Mouse (Mus musculus) liver, embryonic 13.5 days (tissue): ENCODE data around the gene Mill2. TPM values are rescaled to one million over a fixed set of nuclear protein-coding genes. Genes with fewer than 3 reads are reported as not detected.
"Not testable (repeated sequence)": the region's sequence is repeated elsewhere in the genome, so short reads cannot be mapped to it uniquely, and the experiment has no call there.

ENCODE experiments used
- ATAC-seq: fragments of 200-750 bp; cut with Nextera tagmentation; 2 replicates; pipeline ENCODE4 v1.8.0; 2017; ENCODE audit warnings: low read depth, mild to moderate bottlenecking, moderate number of reproducible peaks, moderate library complexity
- DNase-seq: peaks from one replicate; pipeline ENCODE4 v3.0.0; 2022
- H3K27ac ChIP-seq: fragments of 300-500 bp; sonication (generic); 2 replicates; pipeline ENCODE4 v1.5.1; 2015; ENCODE audit warnings: moderate library complexity, mild to moderate bottlenecking, inconsistent platforms
- H3K27me3 ChIP-seq: fragments of 300-500 bp; sonication (generic); 2 replicates; pipeline ENCODE4 v1.6.1; 2015; ENCODE audit warnings: mild to moderate bottlenecking, inconsistent platforms
- H3K36me3 ChIP-seq: fragments of 300-500 bp; sonication (generic); 2 replicates; pipeline ENCODE4 v1.6.1; 2015; ENCODE audit warnings: mild to moderate bottlenecking, inconsistent platforms
- H3K4me1 ChIP-seq: fragments of 300-500 bp; sonication (generic); replicated peaks from 2 replicates; pipeline ENCODE4 v1.6.1; 2015; ENCODE audit warnings: inconsistent platforms
- H3K4me2 ChIP-seq: fragments of 300-500 bp; sonication (generic); 2 replicates; pipeline ENCODE4 v1.6.1; 2015; ENCODE audit warnings: inconsistent platforms, mild to moderate bottlenecking, moderate library complexity
- H3K4me3 ChIP-seq: fragments of 300-500 bp; sonication (generic); replicated peaks from 2 replicates; pipeline ENCODE4 v1.5.1; 2015; ENCODE audit warnings: mild to moderate bottlenecking, inconsistent platforms
- H3K9ac ChIP-seq: fragments of 300-500 bp; sonication (generic); 2 replicates; pipeline ENCODE4 v1.6.1; 2015; ENCODE audit warnings: mild to moderate bottlenecking, inconsistent platforms
- H3K9me3 ChIP-seq: fragments of 300-500 bp; sonication (generic); replicated peaks from 2 replicates; pipeline ENCODE4 v1.6.1; 2016; ENCODE audit warnings: inconsistent platforms
- WGBS: fragments of 180-500 bp; shearing (Covaris S2); methylation state at CpG from one replicate; pipeline ENCODE4 v1.1.7; 2015; ENCODE audit not compliant: insufficient replicate concordance; 5-methylcytosine and 5-hydroxymethylcytosine counted together
- polyA plus RNA-seq: library from polyadenylated mRNA; unstranded; fragments of >200 nt; fragmentation: Nextera tagmentation; extraction: Ambion mirVana; gene quantifications from 2 replicates; pipeline ENCODE4 v1.2.1, GENCODE M21; 2015

The Mill2 gene
- polyA plus RNA-seq = 0.08 and 0.20 TPM in 2 replicates

GRCm38 (mm10) chr7:18839865-18840264 is at the start of gene Mill2:
Gene Mill2, plus strand, starts transcription at chr7:18839966.
- Histone ChIP-seq H3K9me3 (no peaks in the 10 kb centered on the region), H3K27ac (no peak within 1 kb of the TSS), H3K4me3 (peak within 1 kb of the TSS; percentile 39), H3K4me2 (peak within 1 kb of the TSS; percentile 55), H3K36me3 (no peaks in the 10 kb centered on the region), H3K27me3 (no peaks in the 10 kb centered on the region), H3K9ac (peak within 1 kb of the TSS; percentile 26; the same call in 1 of the 2 replicates), H3K4me1 (peaks cover 14% of the 10 kb centered on the region; the same call in 1 of the 2 replicates)
- DNase-seq (no peak), ATAC-seq (no peak)
- 13% methylated on average over 3 of the region's 3 CpGs for WGBS

GRCm38 (mm10) chr7:18790671-18791070 is 49.1 kb upstream of the Mill2 start:
- not testable (repeated sequence) for H3K4me1 ChIP-seq, H3K4me3 ChIP-seq, H3K27me3 ChIP-seq, H3K9ac ChIP-seq, H3K4me2 ChIP-seq, H3K27ac ChIP-seq, H3K36me3 ChIP-seq, H3K9me3 ChIP-seq, DNase-seq, ATAC-seq

GRCm38 (mm10) chr7:18798420-18798819 is 41.3 kb upstream of the Mill2 start, which contains the start of gene Psg19:
Gene Psg19, minus strand, starts transcription at chr7:18798520.
- no peak for DNase-seq

DNA sequence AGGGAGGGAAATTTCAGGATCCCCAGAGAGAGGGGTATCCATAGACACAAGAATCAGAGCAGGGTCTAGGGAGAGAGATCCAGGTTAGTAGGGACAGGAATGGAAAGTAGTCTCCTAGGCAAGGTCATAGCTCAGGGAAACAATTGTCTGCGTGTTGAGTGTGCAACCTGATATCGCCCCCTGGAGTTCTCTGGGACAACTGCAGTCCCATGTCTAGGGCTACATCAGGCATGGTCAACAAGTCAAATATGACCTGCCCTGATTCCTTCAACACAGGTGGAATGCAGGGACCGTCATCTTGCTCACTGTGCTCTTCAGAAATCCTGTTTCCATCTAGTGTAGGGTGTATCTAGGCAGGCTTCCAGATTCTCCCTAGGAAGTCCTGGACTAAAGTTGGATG is 40.6 kb upstream of the Mill2 start:
- ATAC-seq (no peak), DNase-seq (no peak)
- Histone ChIP-seq H3K9me3 (no peaks in the 10 kb centered on the region), H3K4me2 (no peak overlapping the region), H3K4me1 (no peaks in the 10 kb centered on the region), H3K36me3 (no peaks in the 10 kb centered on the region), H3K9ac (no peak overlapping the region), H3K4me3 (no peak overlapping the region), H3K27me3 (no peaks in the 10 kb centered on the region), H3K27ac (no peak overlapping the region)
- WGBS = 31% methylated on average over 3 of the region's 3 CpGs

More at GRCm38 (mm10) chr7:18798420-18798819, 41.3 kb upstream of the Mill2 start, which contains the start of gene Psg19:
- Histone ChIP-seq H3K9ac (no peak within 1 kb of the TSS), H3K36me3 (no peaks in the 10 kb centered on the region), H3K4me1 (no peaks in the 10 kb centered on the region), H3K4me3 (no peak within 1 kb of the TSS), H3K4me2 (no peak within 1 kb of the TSS), H3K27ac (no peak within 1 kb of the TSS), H3K9me3 (no peaks in the 10 kb centered on the region), H3K27me3 (no peaks in the 10 kb centered on the region)
- ATAC-seq = no peak
- WGBS = 48% methylated on average over 1 of the region's 1 CpGs

DNA sequence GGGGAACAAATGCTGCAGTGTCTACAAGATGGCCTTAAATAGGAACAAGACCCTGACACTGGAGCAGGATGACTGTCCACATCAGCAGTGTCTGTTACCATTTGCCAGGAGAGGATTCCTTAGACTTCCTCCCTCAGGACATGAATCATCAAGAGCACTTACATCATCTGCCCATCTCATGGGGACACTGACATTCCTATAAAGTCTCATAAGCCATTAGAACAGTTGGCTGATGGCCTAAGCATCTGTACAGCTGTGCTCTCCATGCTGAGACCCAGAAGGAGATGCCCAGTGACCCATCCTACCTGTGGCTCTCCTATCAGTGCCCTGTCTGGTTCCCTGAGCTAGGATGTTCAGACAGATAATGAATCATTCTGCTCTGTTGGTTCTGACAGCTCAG is 36.2 kb upstream of the Mill2 start:
- Histone ChIP-seq H3K27ac (no peak overlapping the region), H3K9me3 (no peaks in the 10 kb centered on the region), H3K4me3 (no peak overlapping the region), H3K4me2 (no peak overlapping the region), H3K9ac (no peak overlapping the region), H3K36me3 (no peaks in the 10 kb centered on the region), H3K27me3 (no peaks in the 10 kb centered on the region), H3K4me1 (no peaks in the 10 kb centered on the region)
- ATAC-seq (no peak), DNase-seq (no peak)

DNA sequence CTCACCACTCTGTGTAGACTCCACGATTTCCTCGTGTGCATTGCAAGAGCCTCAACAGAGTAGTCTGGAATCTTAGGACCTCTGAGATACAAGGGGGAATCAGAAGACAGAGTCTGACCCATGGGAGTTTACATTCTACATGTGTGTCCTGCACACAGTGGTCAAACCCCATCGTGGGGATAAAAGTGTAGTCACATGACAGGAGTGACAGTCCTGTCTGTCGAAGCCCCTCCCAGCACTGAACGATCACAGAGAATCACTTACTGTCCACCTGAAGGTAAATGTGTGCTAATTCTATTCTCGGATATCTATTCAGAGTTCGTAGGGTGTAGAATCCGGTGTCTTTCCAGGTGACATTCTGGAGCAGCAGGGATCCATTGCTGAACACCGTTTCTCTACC is 21.5 kb upstream of the Mill2 start:
- Histone ChIP-seq H3K9ac (no peak overlapping the region), H3K4me1 (no peaks in the 10 kb centered on the region), H3K4me2 (no peak overlapping the region), H3K4me3 (no peak overlapping the region), H3K27me3 (no peaks in the 10 kb centered on the region), H3K9me3 (no peaks in the 10 kb centered on the region), H3K27ac (no peak overlapping the region), H3K36me3 (no peaks in the 10 kb centered on the region)
- 70% methylated on average over 9 of the region's 9 CpGs for WGBS
- ATAC-seq = no peak
- no peak for DNase-seq

DNA sequence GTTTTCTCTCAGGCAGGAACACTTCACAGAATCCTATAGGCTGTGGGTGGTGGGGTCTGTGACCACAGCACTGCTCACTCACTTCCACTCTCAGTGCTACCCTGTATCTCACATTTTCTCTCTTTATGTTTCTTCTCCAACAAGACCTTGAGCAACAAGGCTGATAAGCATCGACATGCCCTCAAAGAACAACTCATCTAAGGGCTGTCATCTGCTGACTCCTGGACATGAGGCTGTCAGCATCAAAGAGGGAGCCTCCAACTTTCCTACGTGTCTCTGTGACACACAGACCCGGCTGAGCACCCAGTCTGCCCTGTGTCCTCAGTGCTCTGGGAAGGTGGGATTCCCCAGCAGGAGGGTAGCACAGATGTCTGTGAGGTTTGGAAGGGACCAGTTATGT is 18.3 kb upstream of the Mill2 start, which contains the start of gene Psg17:
Psg17 (minus strand) TSS at position 101 of the 400 bp plus-strand sequence.
- H3K4me2 ChIP-seq = no peak within 1 kb of the TSS
- WGBS = 33% methylated on average over 3 of the region's 3 CpGs
- no peak within 1 kb of the TSS for H3K4me3 ChIP-seq
- H3K9me3 ChIP-seq = no peaks in the 10 kb centered on the region
- H3K9ac ChIP-seq = no peak within 1 kb of the TSS
- H3K36me3 ChIP-seq = no peaks in the 10 kb centered on the region
- DNase-seq = no peak
- no peak within 1 kb of the TSS for H3K27ac ChIP-seq
- no peaks in the 10 kb centered on the region for H3K27me3 ChIP-seq
- no peaks in the 10 kb centered on the region for H3K4me1 ChIP-seq
- ATAC-seq = no peak

DNA sequence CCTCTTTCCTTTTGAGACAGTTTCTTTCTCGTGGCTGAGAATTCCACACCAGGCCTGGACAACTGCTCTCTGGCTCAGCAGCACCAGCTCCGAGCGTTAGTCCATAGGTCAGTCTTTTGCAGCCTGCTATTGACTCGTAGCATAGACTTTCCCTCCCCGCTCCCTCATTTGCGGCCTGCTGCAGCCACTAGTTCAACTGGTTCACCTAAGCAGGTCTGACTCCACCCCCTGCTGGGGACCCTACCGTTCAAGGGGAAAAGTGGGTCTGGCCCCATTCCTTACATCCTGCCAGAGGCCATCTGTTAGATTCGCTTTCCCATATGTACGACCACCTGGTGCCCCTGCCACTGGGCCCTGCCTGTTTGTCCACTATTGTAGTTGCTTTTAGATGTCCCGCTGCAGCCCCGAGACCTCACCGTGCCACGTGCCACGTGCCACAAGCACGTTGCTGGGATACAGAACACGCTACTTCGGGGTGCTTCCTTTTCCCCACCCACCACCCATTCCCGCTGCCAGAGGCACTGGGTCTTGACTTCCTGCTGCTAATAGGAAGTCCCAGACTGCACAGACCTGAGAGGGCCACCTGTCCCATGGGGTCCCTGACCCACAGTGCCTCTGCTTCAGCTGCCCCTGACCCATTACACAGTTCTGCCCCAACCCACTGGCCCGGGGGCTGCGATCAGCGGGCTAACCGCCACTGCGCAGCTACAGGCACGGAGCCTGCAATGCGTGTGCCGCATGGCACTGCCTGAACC is 11.8 kb upstream of the Mill2 start:
- peak; percentile 36; the same call in 1 of the 2 replicates for ATAC-seq
- H3K4me2 ChIP-seq = no peak overlapping the region
- 64% methylated on average over 26 of the region's 26 CpGs for WGBS

DNA sequence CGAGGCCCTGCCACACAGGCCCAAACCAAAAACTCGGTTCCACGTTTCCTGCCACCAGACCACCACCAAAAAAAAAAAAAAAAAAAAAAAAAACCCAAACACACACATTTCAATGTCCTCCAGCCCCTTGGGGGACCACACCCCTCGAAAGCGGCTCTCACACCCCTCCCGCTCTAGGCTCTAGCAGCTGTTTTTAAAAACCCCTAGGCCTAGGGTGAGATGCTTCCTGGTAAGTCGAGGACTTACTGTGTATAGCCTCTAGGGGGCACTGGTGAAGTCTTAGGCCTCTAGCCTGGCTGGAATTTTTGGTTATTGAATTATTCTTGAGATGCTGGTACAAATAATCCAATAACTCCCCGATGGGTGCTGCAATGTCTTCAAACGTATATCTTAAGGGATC is 11.2 kb upstream of the Mill2 start:
- DNase-seq (no peak), ATAC-seq (no peak)
- Histone ChIP-seq H3K9ac (no peak overlapping the region), H3K36me3 (no peaks in the 10 kb centered on the region), H3K27ac (no peak overlapping the region), H3K4me2 (no peak overlapping the region), H3K27me3 (no peaks in the 10 kb centered on the region), H3K4me1 (no peaks in the 10 kb centered on the region), H3K9me3 (no peaks in the 10 kb centered on the region), H3K4me3 (no peak overlapping the region)
- WGBS = 51% methylated on average over 9 of the region's 9 CpGs

More for the DNA sequence above, 11.8 kb upstream of the Mill2 start:
- no peak for DNase-seq
- Histone ChIP-seq H3K9me3 (no peaks in the 10 kb centered on the region), H3K36me3 (no peaks in the 10 kb centered on the region), H3K4me3 (no peak overlapping the region), H3K27me3 (no peaks in the 10 kb centered on the region), H3K4me1 (no peaks in the 10 kb centered on the region), H3K9ac (no peak overlapping the region), H3K27ac (no peak overlapping the region)

DNA sequence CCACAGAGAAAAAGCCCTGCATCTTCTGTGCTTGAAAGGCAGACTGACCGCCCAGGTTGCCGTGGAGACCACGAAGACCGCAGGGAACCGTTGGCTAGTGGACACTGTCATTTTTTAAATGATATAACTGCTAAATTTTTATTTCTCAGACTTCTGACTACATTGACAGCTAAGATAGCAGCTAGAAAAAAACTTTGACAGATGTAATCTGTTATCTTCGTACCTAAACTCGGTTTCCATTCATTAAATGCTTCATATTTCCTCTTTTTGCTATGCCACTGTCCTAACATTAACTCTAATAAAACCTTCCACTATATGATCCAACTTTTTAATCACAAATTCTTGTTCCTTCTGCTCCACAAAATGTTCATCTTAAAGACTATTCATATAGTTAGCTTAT is 10.2 kb upstream of the Mill2 start:
- no peak for DNase-seq
- Histone ChIP-seq H3K4me3 (no peak overlapping the region), H3K4me2 (no peak overlapping the region), H3K36me3 (no peaks in the 10 kb centered on the region), H3K9ac (no peak overlapping the region), H3K27ac (no peak overlapping the region), H3K4me1 (no peaks in the 10 kb centered on the region), H3K27me3 (no peaks in the 10 kb centered on the region), H3K9me3 (no peaks in the 10 kb centered on the region)
- no peak for ATAC-seq
- 73% methylated on average over 7 of the region's 7 CpGs for WGBS

DNA sequence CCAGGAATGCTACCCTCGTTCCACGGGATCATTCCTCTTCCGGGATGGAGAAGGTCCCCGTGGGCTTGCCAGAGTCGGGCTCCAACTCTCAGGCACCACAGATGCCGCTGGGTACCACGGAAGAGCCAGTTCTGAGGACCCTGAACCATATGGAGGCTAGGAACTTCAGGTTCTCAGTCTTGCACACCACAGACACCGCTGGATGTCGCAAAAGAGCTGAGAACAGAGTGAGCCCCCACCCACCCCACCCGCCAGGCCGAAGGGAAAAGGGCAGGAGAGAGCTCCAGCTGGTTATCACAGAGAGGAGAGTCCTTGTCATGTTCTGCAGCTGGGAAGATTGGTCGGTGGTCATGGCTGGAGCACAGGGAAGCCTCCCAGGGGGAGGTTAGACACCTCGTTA is 7.5 kb upstream of the Mill2 start:
- Histone ChIP-seq H3K27me3 (no peaks in the 10 kb centered on the region), H3K9me3 (no peaks in the 10 kb centered on the region)
- WGBS = 30% methylated on average over 13 of the region's 13 CpGs

More for the DNA sequence above, 7.5 kb upstream of the Mill2 start:
- H3K4me3 ChIP-seq = no peak overlapping the region
- H3K4me1 ChIP-seq = no peaks in the 10 kb centered on the region
- no peak overlapping the region for H3K27ac ChIP-seq
- H3K9ac ChIP-seq = no peak overlapping the region
- DNase-seq (no peak), ATAC-seq (no peak)
- H3K36me3 ChIP-seq = no peaks in the 10 kb centered on the region
- no peak overlapping the region for H3K4me2 ChIP-seq
